Mouse (Mus musculus) hindbrain, embryonic 13.5 days (tissue): ENCODE results near the gene Rbpms2. TPM values are rescaled to one million over a fixed set of nuclear protein-coding genes. Genes with fewer than 3 reads are reported as not detected.

Experiments
- polyA plus RNA-seq: library from polyadenylated mRNA; unstranded; fragments of >200 nt; fragmentation: Nextera tagmentation; extraction: Ambion mirVana; gene quantifications from 2 replicates; pipeline ENCODE4 v1.2.1, GENCODE M21; 2015

Rbpms2 gene
- polyA plus RNA-seq, 1 experiment from 2014 or later = 5.4 TPM

Other genes with a start within 250 kb of the Rbpms2 start
- 0.65 and 0.79 TPM in 2 replicates for gene Kbtbd13, start 238.0 kb upstream of the Rbpms2 start, polyA plus RNA-seq
- 7.1 and 7.9 TPM in 2 replicates for gene Rasl12, start 231.1 kb upstream of the Rbpms2 start, polyA plus RNA-seq
- gene Slc51b, start 206.7 kb upstream of the Rbpms2 start, polyA plus RNA-seq = not detected in 2 replicates
- gene Mtfmt, start 193.9 kb upstream of the Rbpms2 start, polyA plus RNA-seq = 26.1 and 27.9 TPM in 2 replicates
- 136 and 144 TPM in 2 replicates for gene Spg21, start 168.7 kb upstream of the Rbpms2 start, polyA plus RNA-seq
- 0.51 and 0.75 TPM in 2 replicates for gene Ankdd1a, start 109.5 kb upstream of the Rbpms2 start, polyA plus RNA-seq
- 5.8 and 7.6 TPM in 2 replicates for gene Plekho2, start 49.6 kb upstream of the Rbpms2 start, polyA plus RNA-seq
- gene Pif1, start 42.5 kb upstream of the Rbpms2 start, polyA plus RNA-seq = 3.8 and 4.4 TPM in 2 replicates
- 403 and 404 TPM in 2 replicates for gene Oaz2, start 38.4 kb downstream of the Rbpms2 start, polyA plus RNA-seq
- gene Zfp609, start 197.9 kb downstream of the Rbpms2 start, polyA plus RNA-seq = 9.3 and 9.7 TPM in 2 replicates